Mouse (Mus musculus): ENCODE measurements around the gene Lamb3.

GRCm38 (mm10) chr1:193390004-193390403 lies 182.5 kb downstream of the Lamb3 start:
- TF ChIP-seq CTCF (IDR thresholded peaks at IDR 0.05; ENCODE audit: low read depth, low read length) (no peak), POLR2A (IDR thresholded peaks at IDR 0.05; ENCODE audit: extremely low read depth, insufficient read depth, low read length) (no peak)

All from liver, adult 2 months (tissue).